Mouse (Mus musculus): ENCODE data around the gene Olfr1446. TPM values are rescaled to one million over a fixed set of nuclear protein-coding genes. Genes with fewer than 3 reads are reported as not detected.

The Olfr1446 gene
- not detected for polyA plus RNA-seq (2017; shearing (Covaris generic))

DNA sequence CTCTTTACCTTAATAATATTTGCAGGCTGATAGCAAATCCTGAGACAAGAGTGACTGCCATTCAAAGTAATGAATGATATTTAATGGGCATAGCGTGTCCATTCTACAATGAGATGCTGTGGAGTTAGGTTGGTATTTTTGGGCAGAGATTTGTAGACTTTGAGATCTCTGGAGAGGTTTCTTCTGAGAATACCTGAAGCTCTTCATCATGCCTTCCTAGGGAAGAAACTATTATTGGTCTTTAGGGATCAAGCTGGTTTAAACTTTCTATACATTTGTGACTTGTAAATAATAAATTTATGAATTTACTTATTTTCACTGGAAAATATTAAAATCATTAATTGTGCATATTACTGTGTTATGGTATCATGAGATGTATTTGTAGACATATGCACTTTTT is at the start of gene Olfr1446:
Gene Olfr1446 (minus strand): TSS at position 101 of the 400 bp plus-strand sequence.
- ATAC-seq = no peak

DNA sequence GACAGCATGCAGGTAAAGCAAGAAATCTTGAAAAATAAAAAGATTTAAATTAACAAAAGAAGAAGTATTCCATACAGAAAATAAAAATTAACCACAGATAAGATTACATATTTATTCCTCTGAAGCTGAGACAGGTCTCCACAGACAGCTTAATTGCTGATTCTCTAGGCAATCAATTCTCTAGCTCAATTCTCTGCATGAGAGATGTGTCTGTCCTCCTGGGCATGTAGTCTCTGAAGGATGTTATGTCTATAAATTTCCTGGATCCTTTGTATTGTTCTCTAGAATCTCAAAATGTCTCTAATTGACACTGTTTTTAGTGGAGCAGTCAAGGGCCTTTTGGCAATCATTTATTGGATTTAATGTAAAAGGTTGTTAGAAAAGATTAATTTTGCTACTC is 37.2 kb upstream of the Olfr1446 start, which contains the start of gene Olfr1449:
Gene Olfr1449 (plus strand): TSS at position 301 of the 400 bp plus-strand sequence.
- ATAC-seq = no peak

DNA sequence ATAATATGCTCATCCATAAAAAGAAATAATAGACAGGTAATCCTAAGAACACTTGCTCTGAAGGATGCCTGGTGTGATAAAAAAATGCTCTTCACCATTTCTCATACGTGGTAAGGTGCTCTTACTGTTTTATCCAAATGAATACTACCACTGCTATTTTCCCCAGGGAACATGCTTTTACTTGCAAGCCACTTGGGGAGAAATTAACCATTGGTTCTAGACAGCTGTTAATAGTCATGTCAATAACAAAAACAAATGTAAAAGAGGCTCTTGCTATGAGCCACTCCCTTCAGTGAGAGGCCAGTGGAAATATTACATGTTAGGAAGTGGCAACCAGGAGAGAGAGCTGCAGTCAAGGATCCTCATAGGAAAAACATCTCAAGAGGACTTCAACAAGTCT is 31.0 kb upstream of the Olfr1446 start, which contains the start of gene Olfr1448:
Gene Olfr1448 (minus strand): TSS at position 101 of the 400 bp plus-strand sequence.
- no peak for ATAC-seq

DNA sequence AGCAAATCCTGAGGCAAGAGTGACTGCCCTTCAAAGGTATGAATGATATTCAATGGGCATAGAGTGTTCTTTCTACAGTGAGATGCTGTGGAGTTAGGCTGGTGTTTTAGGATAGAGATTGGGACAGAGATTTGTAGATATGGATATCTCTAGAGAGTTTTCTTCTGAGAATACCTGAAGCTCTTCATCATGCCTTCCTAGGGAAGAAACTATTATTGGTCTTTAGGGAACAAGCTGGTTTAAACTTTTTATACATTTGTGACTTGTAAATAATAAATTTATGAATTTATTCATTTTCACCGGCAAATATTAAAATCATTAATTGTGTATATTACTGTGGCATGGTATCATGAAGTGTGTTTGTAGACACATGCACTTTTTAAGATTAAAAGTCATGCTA is 10.3 kb upstream of the Olfr1446 start, which contains the start of gene Olfr1447:
Gene Olfr1447 (minus strand): TSS at position 101 of the 400 bp plus-strand sequence.
- no peak for ATAC-seq

DNA sequence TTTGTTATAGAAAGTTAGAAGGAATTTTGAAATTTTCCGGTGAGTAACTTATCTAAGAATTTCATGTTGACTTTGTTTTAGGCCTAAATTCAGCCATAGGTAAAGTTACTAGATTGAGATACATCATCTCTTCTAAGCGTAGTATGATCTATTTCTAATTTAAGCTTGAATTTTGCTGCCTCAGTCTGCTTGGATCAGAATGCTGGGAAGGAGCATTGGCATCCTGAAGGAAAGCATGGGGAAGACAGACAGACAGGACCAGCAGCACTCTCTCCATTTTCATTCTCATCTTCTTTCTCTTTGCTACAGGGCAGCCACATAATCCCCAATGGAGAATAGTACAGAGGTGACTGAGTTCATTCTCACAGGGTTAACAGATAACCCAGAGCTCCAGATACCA is 9.8 kb downstream of the Olfr1446 start, which contains the start of gene Olfr1445:
Gene Olfr1445 (plus strand): TSS at position 301 of the 400 bp plus-strand sequence.
- ATAC-seq = no peak

DNA sequence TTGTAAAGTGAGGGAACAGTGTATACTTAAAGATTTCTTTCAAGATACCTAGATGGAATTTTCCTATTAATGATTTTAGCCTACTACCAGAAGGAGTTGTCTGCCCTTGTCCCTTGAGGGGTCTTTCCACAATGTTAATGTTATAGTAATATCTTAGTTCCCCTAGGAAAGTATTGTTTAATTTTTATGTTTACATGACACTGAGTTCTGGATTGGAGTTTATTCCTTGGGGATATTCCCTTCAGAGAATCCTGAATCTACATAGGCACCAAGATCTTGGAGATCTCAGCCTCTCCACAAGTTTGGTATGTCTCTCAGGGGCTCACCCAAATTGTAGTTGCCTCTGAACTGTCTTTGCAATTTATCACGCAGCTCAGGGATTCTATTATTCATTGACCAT is 36.3 kb downstream of the Olfr1446 start, which contains the start of gene Olfr1444:
Gene Olfr1444 (plus strand): TSS at position 301 of the 400 bp plus-strand sequence.
- ATAC-seq = no peak

DNA sequence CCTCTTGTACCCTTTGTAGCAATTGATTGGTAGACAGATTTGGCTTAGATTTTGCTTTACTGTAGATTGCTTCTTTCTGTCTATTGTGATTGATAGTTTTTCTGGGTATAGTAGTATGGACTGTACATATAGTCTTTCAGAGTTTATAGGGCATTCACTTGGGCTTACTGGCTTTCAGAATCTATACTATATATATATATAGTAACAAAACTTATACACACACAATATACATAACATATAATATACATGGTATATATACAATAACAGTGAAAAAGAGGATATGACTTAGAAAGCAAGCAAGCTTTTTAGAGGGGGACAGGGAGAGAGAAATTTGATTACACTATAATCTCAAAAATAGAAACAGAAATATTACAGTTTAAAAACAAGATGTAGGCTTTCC is 46.9 kb downstream of the Olfr1446 start, which contains the start of gene Gm5244:
Gene Gm5244 (plus strand): TSS at position 301 of the 400 bp plus-strand sequence.
- ATAC-seq = no peak

DNA sequence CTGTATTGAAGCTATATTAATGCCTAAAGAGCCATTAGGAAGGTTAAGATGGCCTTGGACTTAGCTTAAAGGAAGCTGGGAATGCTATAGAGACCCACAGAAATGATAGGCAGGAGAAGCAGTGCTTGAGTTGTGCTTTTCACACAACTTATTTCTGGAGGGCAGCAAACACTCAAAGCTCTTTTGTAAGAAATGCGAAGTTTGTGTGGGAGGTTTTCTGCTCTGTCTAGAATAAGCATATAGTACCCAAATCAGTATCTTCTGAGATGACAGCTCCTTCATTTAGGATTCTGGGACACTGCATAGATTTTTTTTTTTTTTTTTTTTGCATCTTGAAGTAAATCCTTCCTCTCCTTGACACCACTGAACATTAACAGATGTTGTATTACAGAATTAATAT is 54.8 kb downstream of the Olfr1446 start:
- no peak for ATAC-seq

Other genes with a start within 250 kb of the Olfr1446 start
- gene Olfr1442, start 223.1 kb downstream of the Olfr1446 start, polyA plus RNA-seq (2017; shearing (Covaris generic)) = not detected
- gene Olfr1443, start 215.4 kb downstream of the Olfr1446 start, polyA plus RNA-seq (2017; shearing (Covaris generic)) = not detected
- gene Keg1, start 197.7 kb downstream of the Olfr1446 start, polyA plus RNA-seq (2017; shearing (Covaris generic)) = not detected
- 1 to 10 TPM; 2.4 to 4.2 (median 3.7) TPM for gene Cntf, start 127.9 kb downstream of the Olfr1446 start, polyA plus RNA-seq (2017; shearing (Covaris generic))
- gene Zfp91, start 97.4 kb downstream of the Olfr1446 start, polyA plus RNA-seq (2017; shearing (Covaris generic)) = 10 to 100 TPM; 17.7 to 22.3 (median 19.1) TPM
- 100 to 1,000 TPM; 257 to 302 (median 261) TPM for gene Lpxn, start 97.3 kb downstream of the Olfr1446 start, polyA plus RNA-seq (2017; shearing (Covaris generic))
- gene Gm5244, start 46.8 kb downstream of the Olfr1446 start, polyA plus RNA-seq (2017; shearing (Covaris generic)) = under 1 TPM; 0.47 to 0.91 (median 0.54) TPM
- gene Olfr1444, start 36.2 kb downstream of the Olfr1446 start, polyA plus RNA-seq (2017; shearing (Covaris generic)) = 1 to 10 TPM in 1 of 3 experiments, under 1 TPM in 2; 0.70 to 1.3 (median 0.74) TPM
- gene Olfr1445, start 9.7 kb downstream of the Olfr1446 start, polyA plus RNA-seq (2017; shearing (Covaris generic)) = not detected
- not detected for gene Olfr1447, start 10.2 kb upstream of the Olfr1446 start, polyA plus RNA-seq (2017; shearing (Covaris generic))
- gene Olfr1448, start 30.9 kb upstream of the Olfr1446 start, polyA plus RNA-seq (2017; shearing (Covaris generic)) = not detected
- gene Olfr1449, start 37.3 kb upstream of the Olfr1446 start, polyA plus RNA-seq (2017; shearing (Covaris generic)) = not detected
- gene Olfr1450, start 56.7 kb upstream of the Olfr1446 start, polyA plus RNA-seq (2017; shearing (Covaris generic)) = not detected
- not detected for gene Olfr1451, start 101.5 kb upstream of the Olfr1446 start, polyA plus RNA-seq (2017; shearing (Covaris generic))
- not detected for gene Olfr1453, start 134.8 kb upstream of the Olfr1446 start, polyA plus RNA-seq (2017; shearing (Covaris generic))
- gene Olfr1454, start 167.1 kb upstream of the Olfr1446 start, polyA plus RNA-seq (2017; shearing (Covaris generic)) = not detected
- gene Olfr1457, start 204.4 kb upstream of the Olfr1446 start, polyA plus RNA-seq (2017; shearing (Covaris generic)) = not detected
- not detected for gene Olfr1458, start 213.3 kb upstream of the Olfr1446 start, polyA plus RNA-seq (2017; shearing (Covaris generic))

All from inflammation-experienced regulatory T-cells, adult 6 months (primary cell).